Comparison of ENCODE assay signal across 8 mouse cellular contexts in genomic region chr17:27820568-27821406, GRCm38 (mm10). TPM values are rescaled to one million over a fixed set of nuclear protein-coding genes. Genes with fewer than 3 reads are reported as not detected.
DNase-seq lines count a peak whose midpoint lies in the region; ATAC-seq lines count a peak whose summit lies in the region.

Gene D17Wsu92e (minus strand): TSS chr17:27820648.

- H3K9ac ChIP-seq in hindbrain, embryonic 12.5 days: peak within 1 kb of the TSS; percentile 85

- H3K4me1 ChIP-seq in hindbrain, embryonic 12.5 days: peaks cover 27% of the 10 kb centered on the region

- H3K4me2 ChIP-seq in hindbrain, embryonic 12.5 days (replicated peaks): peak within 1 kb of the TSS; percentile 94

- H3K9me3 ChIP-seq in hindbrain, embryonic 12.5 days (replicated peaks): no peaks in the 10 kb centered on the region

- H3K36me3 ChIP-seq in hindbrain, embryonic 12.5 days: no peaks in the 10 kb centered on the region

- WGBS in hindbrain, embryonic 12.5 days: 4% methylated on average over 33 of the region's 56 CpGs

- H3K27me3 ChIP-seq in hindbrain, embryonic 12.5 days: no peaks in the 10 kb centered on the region

- ATAC-seq in hindbrain, embryonic 12.5 days (ENCODE audit: low FRiP score): peak; percentile 96

- peak within 1 kb of the TSS; percentile 87 for H3K27ac ChIP-seq in hindbrain, embryonic 12.5 days

- peak within 1 kb of the TSS; percentile 79 for H3K4me3 ChIP-seq in hindbrain, embryonic 12.5 days

- DNase-seq in NIH3T3 (ENCODE audit: low read depth): peak; percentile 100
- peak; percentile 99 for DNase-seq in cerebellum, postnatal 10 days
- DNase-seq in frontal cortex, postnatal 10 days (ENCODE audit: low spot score in 2 of 2): peak; percentile 95 to 98
- peak; percentile 97 to 98 for DNase-seq in layer of hippocampus, postnatal 14 days (ENCODE audit: low spot score in 2 of 2)
- DNase-seq in lung, postnatal 14 days: peak; percentile 99
- DNase-seq in retina, adult 2 months (ENCODE audit: low read depth, low spot score): peak; percentile 99
- DNase-seq in thymus, postnatal 36 days: peak; percentile 98

RNA-seq across cellular contexts. Expression of gene D17Wsu92e, which starts in this region (rescaled TPM):
- 11.8 and 13.7 TPM in 2 replicates for polyA plus RNA-seq in hindbrain, embryonic 12.5 days (2016; fragmentation: Nextera tagmentation; extraction: Ambion mirVana)
- 100 to 1,000 TPM; 121 to 130 TPM for total RNA-seq in layer of hippocampus, postnatal 14 days (2021)

Comparison
In these comparisons a context has a peak if more than half of its experiments do, and no peak if none do; other contexts are left out.
1. Peak in every context shown above with its lines: DNase-seq, ATAC-seq, H3K4me3 ChIP-seq and H3K27ac ChIP-seq.